8 mouse cellular contexts compared by ENCODE assay signal in the genomic region with DNA sequence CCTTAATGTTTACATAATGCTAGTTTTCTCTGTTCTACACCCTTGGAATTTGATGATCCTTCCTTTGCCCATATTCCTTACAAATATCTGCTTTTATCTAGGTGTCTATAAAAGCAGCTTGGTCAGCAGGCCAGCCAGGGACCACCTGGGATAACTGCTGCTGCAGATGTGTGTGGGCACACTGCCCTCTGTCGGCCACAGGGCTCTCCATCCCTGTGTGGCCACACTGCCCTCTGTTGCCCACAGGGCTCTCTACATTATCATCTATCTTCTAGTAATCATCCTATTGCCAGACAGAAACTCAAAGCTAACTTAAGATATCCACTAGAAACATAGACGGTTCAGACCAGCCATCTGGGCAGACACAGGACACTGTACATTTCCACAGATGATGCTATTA. TPM values are rescaled to one million over a fixed set of nuclear protein-coding genes. Genes with fewer than 3 reads are reported as not detected.
DNase-seq lines count a peak whose midpoint lies in the region; ATAC-seq lines count a peak whose summit lies in the region.

No protein-coding gene starts in this region.

- DNase-seq in cerebellum, adult 8-10 months: no peak
- peak; percentile 46 for DNase-seq in ovary, postnatal 36 days (ENCODE audit: low spot score)
- no peak for DNase-seq in ovary, adult 18-20 months (ENCODE audit: low spot score)
- DNase-seq in cerebellum, adult 9-11 months: peak; percentile 54
- DNase-seq in induced T-regulatory cell, adult 2 months (ENCODE audit: low read depth): peak; percentile 16
- DNase-seq in mesoderm, embryonic 11.5 days (ENCODE audit: low read depth, low spot score): peak; percentile 55
- DNase-seq in layer of hippocampus, postnatal 14 days (ENCODE audit: low spot score in 2 of 2): no peak

- peak; percentile 49; the same call in 1 of the 2 replicates for ATAC-seq in cerebellum, adult (ENCODE audit: insufficient number of reproducible peaks, low FRiP score, low TSS enrichment)

RNA-seq across cellular contexts. Expression of a gene that starts 12.4 kb away (rescaled TPM):
- 10 to 100 TPM; 50.7 to 58.4 TPM for total RNA-seq in layer of hippocampus, postnatal 14 days (2021)

RNA-seq across cellular contexts. Expression of a gene that starts 39.8 kb away (rescaled TPM):
- 1 to 10 TPM; 4.4 to 4.7 TPM for total RNA-seq in layer of hippocampus, postnatal 14 days (2021)

RNA-seq across cellular contexts. Expression of a gene that starts 59.0 kb away (rescaled TPM):
- total RNA-seq in layer of hippocampus, postnatal 14 days (2021): under 1 TPM; 0.72 to 0.90 TPM

Comparison
In these comparisons a context has a peak if more than half of its experiments do, and no peak if none do; other contexts are left out.
1. DNase-seq: peak in ovary, postnatal 36 days (single experiment), cerebellum, adult 9-11 months (single experiment), induced T-regulatory cell, adult 2 months (single experiment) and mesoderm, embryonic 11.5 days (single experiment); none in cerebellum, adult 8-10 months (single experiment), ovary, adult 18-20 months (single experiment) and layer of hippocampus, postnatal 14 days (0 of 2).